Mouse (Mus musculus) olfactory bulb, adult 2 months (tissue): ENCODE results near the gene Ube2o.

ENCODE experiments used
- CTCF ChIP-seq: fragments of 200-500 bp; IDR thresholded peaks from 2 replicates; pipeline ENCODE4 v1.5.1; 2012; ENCODE audit warnings: low read depth, mild to moderate bottlenecking, low read length, moderate library complexity; ENCODE audit not compliant: insufficient read depth
- POLR2A ChIP-seq: fragments of 200-500 bp; IDR thresholded peaks from 2 replicates; pipeline ENCODE4 v1.6.1; 2012; ENCODE audit warnings: mild to moderate bottlenecking, low read depth, low read length, moderate library complexity; ENCODE audit not compliant: insufficient read depth

GRCm38 (mm10) chr11:116629472-116629871, 48.2 kb upstream of the Ube2o start:
- TF ChIP-seq CTCF (no peak), POLR2A (no peak)
